Mouse (Mus musculus): ENCODE data around the gene Pecam1. TPM values are rescaled to one million over a fixed set of nuclear protein-coding genes. Genes with fewer than 3 reads are reported as not detected.
"Not testable (repeated sequence)": the region's sequence is repeated elsewhere in the genome, so short reads cannot be mapped to it uniquely, and the experiment has no call there.

Pecam1 gene
- polyA plus RNA-seq, 1 experiment from 2014 or later, result 46.8 TPM

DNA sequence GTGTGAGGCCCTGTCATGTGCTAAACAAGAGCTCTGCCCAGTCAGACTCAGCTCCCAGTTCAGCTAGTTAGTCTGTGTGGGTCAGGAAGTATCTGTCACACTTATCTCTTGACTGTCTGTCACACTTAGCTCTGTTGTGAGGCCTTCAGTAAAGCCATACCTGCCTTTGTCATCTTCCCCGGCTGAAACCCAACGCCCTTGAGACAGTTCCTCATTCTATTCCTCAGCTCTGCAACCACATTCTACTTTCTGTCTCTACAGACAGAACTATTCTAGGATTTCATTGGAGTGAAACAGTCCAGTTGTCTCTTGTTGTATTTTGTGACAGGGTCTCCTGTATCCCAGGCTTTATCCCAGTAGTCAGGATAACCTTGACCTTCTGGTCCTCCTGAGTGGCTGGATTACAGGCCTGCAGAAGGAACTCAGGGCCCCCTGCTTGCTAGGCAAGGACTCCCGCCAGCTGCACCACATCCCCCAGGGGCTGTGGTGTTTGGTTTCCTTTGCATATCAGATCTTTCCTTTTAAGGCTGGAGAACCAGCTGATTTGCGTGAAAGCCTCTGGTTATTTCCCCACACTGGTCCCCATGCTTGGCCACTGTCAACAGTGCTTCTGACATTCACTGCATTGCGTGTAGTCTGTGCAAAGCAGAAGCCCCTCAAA lies 11.8 kb upstream of the Pecam1 start:
- WGBS, result 17% methylated on average over 5 of the region's 5 CpGs
- peaks cover 25% of the 10 kb centered on the region for H3K36me3 ChIP-seq (ENCODE audit: control insufficient read depth, insufficient read depth, low read length)
- H3K4me2 ChIP-seq (ENCODE audit: low read depth, low read length), result no peak overlapping the region
- H3K27me3 ChIP-seq (replicated peaks; ENCODE audit: control insufficient read depth, insufficient read depth, low read length), result no peaks in the 10 kb centered on the region
- ATAC-seq (ENCODE audit: low read depth) (peak; percentile 86), DNase-seq (ENCODE audit: low spot score) (peak; percentile 89)
- no peak overlapping the region for H3K9ac ChIP-seq (ENCODE audit: low read depth, low read length)
- H3K4me3 ChIP-seq (ENCODE audit: low read depth, low read length), result no peak overlapping the region
- 0 out of 2 replicates have a peak, but pooled peaks cover 11% of the 10 kb centered on the region for H3K4me1 ChIP-seq (ENCODE audit: control insufficient read depth, insufficient read depth, low read length)
- H3K9me3 ChIP-seq (ENCODE audit: control insufficient read depth, low read length), result no peaks in the 10 kb centered on the region
- H3K27ac ChIP-seq (replicated peaks; ENCODE audit: low read depth, low read length), result peak overlapping the region; percentile 69

DNA sequence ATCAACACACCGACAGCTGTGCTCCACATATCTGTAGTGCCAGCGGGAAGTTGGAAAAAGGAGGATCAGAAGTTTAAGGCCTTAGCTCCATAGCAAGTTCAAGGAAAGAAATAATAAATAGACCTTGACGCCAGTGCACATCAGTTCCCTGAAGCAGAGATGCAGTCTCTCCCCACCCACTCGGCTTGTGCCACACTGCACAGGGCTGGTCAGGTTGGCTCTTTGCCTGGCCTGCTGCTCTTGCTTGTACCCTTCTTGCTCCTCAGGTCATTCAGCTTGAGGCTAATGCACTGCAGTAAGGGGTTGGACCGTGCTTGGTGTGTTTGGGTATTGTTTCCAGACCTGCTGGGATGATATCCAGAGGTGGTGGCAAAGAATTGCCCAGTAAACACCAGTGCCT lies 10.1 kb upstream of the Pecam1 start:
- 96% methylated on average over 5 of the region's 5 CpGs for WGBS
- H3K4me3 ChIP-seq (ENCODE audit: low read depth, low read length), result no peak overlapping the region

GRCm38 (mm10) chr11:106759028-106759427 lies 8.6 kb upstream of the Pecam1 start:
- H3K4me3 ChIP-seq (ENCODE audit: low read depth, low read length), result no peak overlapping the region
- no peaks in the 10 kb centered on the region for H3K36me3 ChIP-seq (ENCODE audit: control insufficient read depth, insufficient read depth, low read length)
- WGBS, result 93% methylated on average over 3 of the region's 3 CpGs
- H3K4me1 ChIP-seq (ENCODE audit: control insufficient read depth, insufficient read depth, low read length), result 0 out of 2 replicates have a peak, but pooled peaks cover 11% of the 10 kb centered on the region
- no peak overlapping the region for H3K9ac ChIP-seq (ENCODE audit: low read depth, low read length)
- H3K4me2 ChIP-seq (ENCODE audit: low read depth, low read length), result no peak overlapping the region
- ATAC-seq (ENCODE audit: low read depth) (no peak), DNase-seq (ENCODE audit: low spot score) (no peak)
- no peaks in the 10 kb centered on the region for H3K9me3 ChIP-seq (ENCODE audit: control insufficient read depth, low read length)
- H3K27me3 ChIP-seq (replicated peaks; ENCODE audit: control insufficient read depth, insufficient read depth, low read length), result no peaks in the 10 kb centered on the region
- no peak overlapping the region for H3K27ac ChIP-seq (replicated peaks; ENCODE audit: low read depth, low read length)

More for the DNA sequence above, 10.1 kb upstream of the Pecam1 start:
- Histone ChIP-seq H3K36me3 (ENCODE audit: control insufficient read depth, insufficient read depth, low read length) (0 out of 2 replicates have a peak, but pooled peaks cover 9% of the 10 kb centered on the region), H3K4me1 (ENCODE audit: control insufficient read depth, insufficient read depth, low read length) (0 out of 2 replicates have a peak, but pooled peaks cover 11% of the 10 kb centered on the region), H3K27me3 (replicated peaks; ENCODE audit: control insufficient read depth, insufficient read depth, low read length) (no peaks in the 10 kb centered on the region), H3K4me2 (ENCODE audit: low read depth, low read length) (no peak overlapping the region), H3K27ac (replicated peaks; ENCODE audit: low read depth, low read length) (no peak overlapping the region), H3K9me3 (ENCODE audit: control insufficient read depth, low read length) (no peaks in the 10 kb centered on the region), H3K9ac (ENCODE audit: low read depth, low read length) (no peak overlapping the region)
- ATAC-seq (ENCODE audit: low read depth) (no peak), DNase-seq (ENCODE audit: low spot score) (no peak)

- H3K4me3 ChIP-seq (ENCODE audit: low read depth, low read length), result no peak overlapping the region
- H3K27me3 ChIP-seq (replicated peaks; ENCODE audit: control insufficient read depth, insufficient read depth, low read length), result no peaks in the 10 kb centered on the region
- H3K4me2 ChIP-seq (ENCODE audit: low read depth, low read length), result no peak overlapping the region
- H3K9ac ChIP-seq (ENCODE audit: low read depth, low read length), result no peak overlapping the region
- no peaks in the 10 kb centered on the region for H3K9me3 ChIP-seq (ENCODE audit: control insufficient read depth, low read length)
- no peaks in the 10 kb centered on the region for H3K36me3 ChIP-seq (ENCODE audit: control insufficient read depth, insufficient read depth, low read length)
- DNase-seq (ENCODE audit: low spot score) (no peak), ATAC-seq (ENCODE audit: low read depth) (no peak)
- no peak overlapping the region for H3K27ac ChIP-seq (replicated peaks; ENCODE audit: low read depth, low read length)
- 63% methylated on average over 5 of the region's 5 CpGs for WGBS
- H3K4me1 ChIP-seq (ENCODE audit: control insufficient read depth, insufficient read depth, low read length), result no peaks in the 10 kb centered on the region
Observed at GRCm38 (mm10) chr11:106755583-106755982, 5.2 kb upstream of the Pecam1 start.

- Histone ChIP-seq H3K36me3 (ENCODE audit: control insufficient read depth, insufficient read depth, low read length) (no peaks in the 10 kb centered on the region), H3K4me2 (ENCODE audit: low read depth, low read length) (no peak overlapping the region), H3K9me3 (ENCODE audit: control insufficient read depth, low read length) (no peaks in the 10 kb centered on the region), H3K9ac (ENCODE audit: low read depth, low read length) (no peak overlapping the region), H3K4me1 (ENCODE audit: control insufficient read depth, insufficient read depth, low read length) (no peaks in the 10 kb centered on the region), H3K27ac (replicated peaks; ENCODE audit: low read depth, low read length) (no peak overlapping the region), H3K27me3 (replicated peaks; ENCODE audit: control insufficient read depth, insufficient read depth, low read length) (no peaks in the 10 kb centered on the region), H3K4me3 (ENCODE audit: low read depth, low read length) (no peak overlapping the region)
- DNase-seq (ENCODE audit: low spot score) (no peak), ATAC-seq (ENCODE audit: low read depth) (no peak)
- 91% methylated on average over 6 of the region's 6 CpGs for WGBS
Observed at GRCm38 (mm10) chr11:106753314-106753713, 2.9 kb upstream of the Pecam1 start.

DNA sequence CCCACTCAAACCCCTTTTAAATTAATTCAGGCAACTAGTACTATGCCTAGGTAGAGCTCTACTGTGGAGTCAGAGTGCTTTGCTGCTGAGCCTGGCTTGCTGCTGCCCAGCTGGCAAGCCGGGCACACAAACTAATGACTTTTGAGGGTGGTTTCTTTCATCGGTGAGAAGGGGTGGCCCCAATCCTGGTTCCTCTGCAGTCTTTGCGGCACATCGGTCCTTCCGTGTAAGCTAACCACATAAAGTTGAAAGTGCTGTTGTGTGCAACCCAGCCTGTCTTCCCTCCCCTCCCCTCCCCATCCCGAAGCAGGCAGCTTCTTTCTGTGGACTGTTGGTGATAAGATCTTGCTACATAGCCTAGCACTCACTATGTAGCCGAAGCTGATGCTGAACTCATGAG lies 1.7 kb upstream of the Pecam1 start:
- Histone ChIP-seq H3K4me2 (ENCODE audit: low read depth, low read length) (no peak overlapping the region), H3K9me3 (ENCODE audit: control insufficient read depth, low read length) (peaks cover 8% of the 10 kb centered on the region; the same call in 1 of the 2 replicates), H3K9ac (ENCODE audit: low read depth, low read length) (no peak overlapping the region), H3K4me3 (ENCODE audit: low read depth, low read length) (no peak overlapping the region), H3K4me1 (ENCODE audit: control insufficient read depth, insufficient read depth, low read length) (no peaks in the 10 kb centered on the region), H3K27me3 (replicated peaks; ENCODE audit: control insufficient read depth, insufficient read depth, low read length) (no peaks in the 10 kb centered on the region), H3K27ac (replicated peaks; ENCODE audit: low read depth, low read length) (no peak overlapping the region), H3K36me3 (ENCODE audit: control insufficient read depth, insufficient read depth, low read length) (no peaks in the 10 kb centered on the region)
- DNase-seq (ENCODE audit: low spot score), result no peak
- ATAC-seq (ENCODE audit: low read depth), result no peak
- 85% methylated on average over 7 of the region's 7 CpGs for WGBS

- Histone ChIP-seq H3K27me3 (replicated peaks; ENCODE audit: control insufficient read depth, insufficient read depth, low read length) (no peaks in the 10 kb centered on the region), H3K4me2 (ENCODE audit: low read depth, low read length) (no peak within 1 kb of the TSS), H3K36me3 (ENCODE audit: control insufficient read depth, insufficient read depth, low read length) (no peaks in the 10 kb centered on the region), H3K4me3 (ENCODE audit: low read depth, low read length) (no peak within 1 kb of the TSS), H3K9me3 (ENCODE audit: control insufficient read depth, low read length) (peaks cover 9% of the 10 kb centered on the region; the same call in 1 of the 2 replicates), H3K27ac (replicated peaks; ENCODE audit: low read depth, low read length) (no peak within 1 kb of the TSS), H3K4me1 (ENCODE audit: control insufficient read depth, insufficient read depth, low read length) (no peaks in the 10 kb centered on the region), H3K9ac (ENCODE audit: low read depth, low read length) (no peak within 1 kb of the TSS)
- 80% methylated on average over 17 of the region's 17 CpGs for WGBS
- DNase-seq (ENCODE audit: low spot score) (no peak), ATAC-seq (ENCODE audit: low read depth) (no peak)
Observed at GRCm38 (mm10) chr11:106751039-106752018, 901 bp upstream of the Pecam1 start, which contains the start of gene Milr1. Milr1 (plus strand) TSS chr11:106751226.

- not testable (repeated sequence) for H3K9ac ChIP-seq (ENCODE audit: low read depth, low read length); H3K4me3 ChIP-seq (ENCODE audit: low read depth, low read length); H3K4me2 ChIP-seq (ENCODE audit: low read depth, low read length); H3K9me3 ChIP-seq (ENCODE audit: control insufficient read depth, low read length); H3K27ac ChIP-seq (replicated peaks; ENCODE audit: low read depth, low read length); H3K36me3 ChIP-seq (ENCODE audit: control insufficient read depth, insufficient read depth, low read length); H3K4me1 ChIP-seq (ENCODE audit: control insufficient read depth, insufficient read depth, low read length); ATAC-seq (ENCODE audit: low read depth); H3K27me3 ChIP-seq (replicated peaks; ENCODE audit: control insufficient read depth, insufficient read depth, low read length); DNase-seq (ENCODE audit: low spot score)
- WGBS, result 95% methylated on average over 7 of the region's 7 CpGs
Observed at GRCm38 (mm10) chr11:106749557-106750120, 789 bp downstream of the Pecam1 start.

Measured in embryonic facial prominence, embryonic 14.5 days (tissue).